Mouse (Mus musculus): ENCODE data around the gene Prim2.

GRCm38 (mm10) chr1:33515124-33515523, 154.5 kb downstream of the Prim2 start:
- no peak for TF ChIP-seq CTCF (IDR thresholded peaks at IDR 0.05; ENCODE audit: borderline replicate concordance, insufficient read depth, low read length)
- no peak for TF ChIP-seq POLR2A (IDR thresholded peaks at IDR 0.05; ENCODE audit: low read depth, low read length)
